Mouse (Mus musculus) embryonic facial prominence, embryonic 11.5 days (tissue): Measurements from ENCODE around the gene 4931422A03Rik. TPM values are rescaled to one million over a fixed set of nuclear protein-coding genes. Genes with fewer than 3 reads are reported as not detected.
"Not testable (repeated sequence)": the region's sequence is repeated elsewhere in the genome, so short reads cannot be mapped to it uniquely, and the experiment has no call there.

ENCODE experiments used
- ATAC-seq: fragments of 200-750 bp; cut with Nextera tagmentation; replicated peaks from 2 replicates; pipeline ENCODE4 v1.8.0; 2017; ENCODE audit warnings: low read depth; ENCODE audit not compliant: insufficient number of reproducible peaks, low FRiP score, low TSS enrichment
- DNase-seq: peaks from one replicate; pipeline ENCODE4 v3.0.0-alpha.2; 2015; ENCODE audit warnings: low spot score
- H3K27ac ChIP-seq: fragments of 300-500 bp; sonication (generic); replicated peaks from 2 replicates; pipeline ENCODE4 v1.5.1; 2014; ENCODE audit warnings: mild to moderate bottlenecking, low read depth, low read length, control low read depth
- H3K27me3 ChIP-seq: fragments of 300-500 bp; sonication (generic); 2 replicates; pipeline ENCODE4 v1.6.1; 2014; ENCODE audit warnings: mild to moderate bottlenecking, low read length, moderate library complexity, mixed read lengths; ENCODE audit not compliant: control insufficient read depth, insufficient read depth
- H3K36me3 ChIP-seq: fragments of 300-500 bp; sonication (generic); replicated peaks from 2 replicates; pipeline ENCODE4 v1.6.1; 2014; ENCODE audit warnings: low read depth, mild to moderate bottlenecking, low read length, moderate library complexity, mixed read lengths; ENCODE audit not compliant: control insufficient read depth, insufficient read depth
- H3K4me1 ChIP-seq: fragments of 300-500 bp; sonication (generic); 2 replicates; pipeline ENCODE4 v1.6.1; 2014; ENCODE audit warnings: low read length, mixed read lengths; ENCODE audit not compliant: control insufficient read depth, insufficient read depth
- H3K4me2 ChIP-seq: fragments of 300-500 bp; sonication (generic); 2 replicates; pipeline ENCODE4 v1.6.1; 2014; ENCODE audit warnings: low read depth, mild to moderate bottlenecking, control low read depth, low read length, moderate library complexity
- H3K4me3 ChIP-seq: fragments of 300-500 bp; sonication (generic); 2 replicates; pipeline ENCODE4 v1.5.1; 2014; ENCODE audit warnings: low read depth, low read length, control low read depth
- H3K9ac ChIP-seq: fragments of 300-500 bp; sonication (generic); replicated peaks from 2 replicates; pipeline ENCODE4 v1.6.1; 2014; ENCODE audit warnings: mild to moderate bottlenecking, control low read depth, low read length
- H3K9me3 ChIP-seq: fragments of 300-500 bp; sonication (generic); replicated peaks from 2 replicates; pipeline ENCODE4 v1.6.1; 2016; ENCODE audit warnings: mild to moderate bottlenecking, low read length, inconsistent platforms, mixed read lengths; ENCODE audit not compliant: control insufficient read depth
- WGBS: fragments of 180-500 bp; shearing (Covaris S2); extraction: QIAGEN DNeasy Blood & Tissue Kit; methylation state at CpG from one replicate; pipeline ENCODE4 v1.1.7; 2014; 5-methylcytosine and 5-hydroxymethylcytosine counted together
- polyA plus RNA-seq: library from polyadenylated mRNA; unstranded; fragments of >200 nt; fragmentation: Nextera tagmentation; extraction: Ambion mirVana; gene quantifications from 2 replicates; pipeline ENCODE4 v1.2.1, GENCODE M21; 2014

The 4931422A03Rik gene
- polyA plus RNA-seq, 1 experiment from 2014 or later = 1.1 TPM

- ATAC-seq (no peak), DNase-seq (no peak)
- no peak overlapping the region for H3K9ac ChIP-seq
- H3K4me3 ChIP-seq = no peak overlapping the region
- no peaks in the 10 kb centered on the region for H3K4me1 ChIP-seq
- no peak overlapping the region for H3K4me2 ChIP-seq
- no peaks in the 10 kb centered on the region for H3K36me3 ChIP-seq
- H3K9me3 ChIP-seq = no peaks in the 10 kb centered on the region
- H3K27me3 ChIP-seq = no peaks in the 10 kb centered on the region
- no peak overlapping the region for H3K27ac ChIP-seq
- 88% methylated on average over 6 of the region's 6 CpGs for WGBS
These were observed 38.4 kb downstream of the 4931422A03Rik start for GRCm38 (mm10) chr2:103989724-103990123.

- not testable (repeated sequence) for H3K4me3 ChIP-seq, H3K27ac ChIP-seq, H3K4me2 ChIP-seq, H3K27me3 ChIP-seq, H3K9ac ChIP-seq, H3K4me1 ChIP-seq, H3K9me3 ChIP-seq, ATAC-seq, H3K36me3 ChIP-seq, DNase-seq
- 64% methylated on average over 5 of the region's 8 CpGs for WGBS
These were observed 40.6 kb downstream of the 4931422A03Rik start for GRCm38 (mm10) chr2:103987595-103987994.

DNA sequence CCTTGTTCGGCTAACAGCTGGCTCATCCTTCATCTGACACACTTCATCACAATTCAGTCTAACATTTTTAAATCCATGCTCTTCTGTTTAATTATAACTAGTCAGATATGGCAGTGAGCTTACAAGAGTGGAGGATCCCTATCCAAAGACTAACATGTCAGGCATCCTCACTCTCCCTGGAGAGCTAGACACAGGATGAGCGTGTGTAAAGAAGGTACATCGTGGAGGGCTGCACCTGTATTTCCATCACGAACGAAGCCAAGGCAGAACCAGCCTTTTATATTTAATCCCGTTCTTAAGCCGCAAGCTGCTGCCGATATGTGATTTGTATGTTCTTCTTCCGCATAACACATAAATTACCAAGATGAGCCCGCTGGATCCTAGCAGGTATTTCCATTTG lies 45.0 kb downstream of the 4931422A03Rik start:
- Histone ChIP-seq H3K9me3 (no peaks in the 10 kb centered on the region), H3K4me3 (no peak overlapping the region), H3K4me2 (no peak overlapping the region), H3K27ac (no peak overlapping the region), H3K9ac (no peak overlapping the region), H3K36me3 (no peaks in the 10 kb centered on the region), H3K4me1 (no peaks in the 10 kb centered on the region), H3K27me3 (no peaks in the 10 kb centered on the region)
- DNase-seq (no peak), ATAC-seq (no peak)
- WGBS = 90% methylated on average over 10 of the region's 10 CpGs

- Histone ChIP-seq H3K36me3 (no peaks in the 10 kb centered on the region), H3K27me3 (no peaks in the 10 kb centered on the region), H3K9me3 (no peaks in the 10 kb centered on the region), H3K4me2 (no peak overlapping the region), H3K27ac (no peak overlapping the region), H3K4me1 (no peaks in the 10 kb centered on the region), H3K9ac (no peak overlapping the region), H3K4me3 (no peak overlapping the region)
- ATAC-seq = peak; percentile 82; the same call in 1 of the 2 replicates
- DNase-seq = peak; percentile 88
- WGBS = 6% methylated on average over 5 of the region's 5 CpGs
These were observed 45.9 kb downstream of the 4931422A03Rik start for GRCm38 (mm10) chr2:103982250-103982649.

DNA sequence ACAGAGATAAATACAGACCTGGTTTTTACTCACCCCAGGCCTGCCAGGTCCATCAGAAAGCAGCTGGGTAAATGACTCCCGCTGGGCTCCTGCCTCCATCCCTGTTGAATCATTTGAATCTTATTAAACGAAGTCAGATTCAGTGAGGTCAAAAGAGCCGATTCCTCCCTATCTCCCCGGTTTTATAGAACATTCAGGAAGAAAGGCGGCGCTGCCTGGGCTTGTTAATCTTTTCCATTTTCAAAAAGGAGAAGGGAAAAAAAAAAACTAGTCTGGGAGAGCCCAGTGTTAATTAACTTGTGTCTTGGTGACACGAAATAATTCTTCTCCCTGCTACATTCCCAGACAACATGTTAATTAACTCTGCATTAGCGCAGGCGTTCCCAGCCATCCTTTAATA lies 50.4 kb downstream of the 4931422A03Rik start:
- no peaks in the 10 kb centered on the region for H3K4me1 ChIP-seq
- no peak overlapping the region for H3K9ac ChIP-seq
- no peak overlapping the region for H3K27ac ChIP-seq
- no peaks in the 10 kb centered on the region for H3K36me3 ChIP-seq
- ATAC-seq (no peak), DNase-seq (no peak)
- H3K9me3 ChIP-seq = no peaks in the 10 kb centered on the region
- no peak overlapping the region for H3K4me3 ChIP-seq
- no peaks in the 10 kb centered on the region for H3K27me3 ChIP-seq
- 59% methylated on average over 9 of the region's 9 CpGs for WGBS
- H3K4me2 ChIP-seq = no peak overlapping the region

GRCm38 (mm10) chr2:103977216-103977615 lies 50.9 kb downstream of the 4931422A03Rik start:
- DNase-seq = no peak

GRCm38 (mm10) chr2:103975904-103976303 lies 52.3 kb downstream of the 4931422A03Rik start:
- no peak overlapping the region for H3K4me3 ChIP-seq
- DNase-seq = no peak
- no peak overlapping the region for H3K4me2 ChIP-seq
- no peaks in the 10 kb centered on the region for H3K9me3 ChIP-seq
- ATAC-seq = no peak
- H3K9ac ChIP-seq = no peak overlapping the region
- no peaks in the 10 kb centered on the region for H3K36me3 ChIP-seq
- H3K4me1 ChIP-seq = no peaks in the 10 kb centered on the region
- 82% methylated on average over 7 of the region's 7 CpGs for WGBS
- H3K27ac ChIP-seq = no peak overlapping the region
- H3K27me3 ChIP-seq = peaks cover 7% of the 10 kb centered on the region

More at GRCm38 (mm10) chr2:103977216-103977615, 50.9 kb downstream of the 4931422A03Rik start:
- no peaks in the 10 kb centered on the region for H3K9me3 ChIP-seq
- WGBS = 70% methylated on average over 8 of the region's 8 CpGs
- H3K36me3 ChIP-seq = no peaks in the 10 kb centered on the region
- no peak overlapping the region for H3K27ac ChIP-seq
- no peak overlapping the region for H3K9ac ChIP-seq
- no peak overlapping the region for H3K4me3 ChIP-seq
- H3K4me2 ChIP-seq = no peak overlapping the region
- H3K27me3 ChIP-seq = no peaks in the 10 kb centered on the region; the same call in 1 of the 2 replicates
- H3K4me1 ChIP-seq = no peaks in the 10 kb centered on the region
- no peak for ATAC-seq

- H3K9ac ChIP-seq = no peak overlapping the region
- H3K27ac ChIP-seq = no peak overlapping the region
- peaks cover 16% of the 10 kb centered on the region for H3K27me3 ChIP-seq
- WGBS = 22% methylated on average over 3 of the region's 3 CpGs
- H3K9me3 ChIP-seq = no peaks in the 10 kb centered on the region
- H3K36me3 ChIP-seq = no peaks in the 10 kb centered on the region
- no peak overlapping the region; the same call in 1 of the 2 replicates for H3K4me3 ChIP-seq
- no peaks in the 10 kb centered on the region; the same call in 1 of the 2 replicates for H3K4me1 ChIP-seq
- ATAC-seq (no peak), DNase-seq (no peak)
- no peak overlapping the region for H3K4me2 ChIP-seq
These were observed 56.3 kb downstream of the 4931422A03Rik start for GRCm38 (mm10) chr2:103971838-103972237.
